Mouse (Mus musculus) lung, embryonic 16.5 days (tissue): ENCODE measurements at regions not wholly inside any gene's neighbourhood (a gene's known extent, or its start where the extent isn't known, plus 50 kb on each side); places are given as distances from the start of the nearest gene placed in this dataset.

Source experiments
- ATAC-seq: fragments of 200-750 bp; cut with Nextera tagmentation; 2 replicates; pipeline ENCODE4 v1.8.0; 2017; ENCODE audit warnings: low read depth, mild to moderate bottlenecking, moderate library complexity
- H3K27ac ChIP-seq: fragments of 300-500 bp; sonication (generic); 2 replicates; pipeline ENCODE4 v1.5.1; 2014; ENCODE audit warnings: mild to moderate bottlenecking, control low read depth, low read length
- H3K27me3 ChIP-seq: fragments of 300-500 bp; sonication (generic); 2 replicates; pipeline ENCODE4 v1.6.1; 2014; ENCODE audit warnings: low read depth, low read length, mixed read lengths; ENCODE audit not compliant: control insufficient read depth, insufficient read depth
- H3K36me3 ChIP-seq: fragments of 300-500 bp; sonication (generic); 2 replicates; pipeline ENCODE4 v1.6.1; 2014; ENCODE audit warnings: low read length; ENCODE audit not compliant: control insufficient read depth, insufficient read depth
- H3K4me1 ChIP-seq: fragments of 300-500 bp; sonication (generic); replicated peaks from 2 replicates; pipeline ENCODE4 v1.6.1; 2014; ENCODE audit warnings: low read length, mixed read lengths; ENCODE audit not compliant: control insufficient read depth, insufficient read depth
- H3K4me2 ChIP-seq: fragments of 300-500 bp; sonication (generic); 2 replicates; pipeline ENCODE4 v1.6.1; 2014; ENCODE audit warnings: low read depth, low read length, control low read depth
- H3K4me3 ChIP-seq: fragments of 300-500 bp; sonication (generic); 2 replicates; pipeline ENCODE4 v1.5.1; 2014; ENCODE audit warnings: mild to moderate bottlenecking, low read length, control low read depth
- H3K9ac ChIP-seq: fragments of 300-500 bp; sonication (generic); 2 replicates; pipeline ENCODE4 v1.6.1; 2014; ENCODE audit warnings: low read length, control low read depth
- H3K9me3 ChIP-seq: fragments of 300-500 bp; sonication (generic); 2 replicates; pipeline ENCODE4 v1.6.1; 2016; ENCODE audit warnings: low read length; ENCODE audit not compliant: control insufficient read depth
- WGBS: fragments of 180-500 bp; shearing (Covaris S2); extraction: QIAGEN DNeasy Blood & Tissue Kit; methylation state at CpG from one replicate; pipeline ENCODE4 v1.1.7; 2014; 5-methylcytosine and 5-hydroxymethylcytosine counted together

DNA sequence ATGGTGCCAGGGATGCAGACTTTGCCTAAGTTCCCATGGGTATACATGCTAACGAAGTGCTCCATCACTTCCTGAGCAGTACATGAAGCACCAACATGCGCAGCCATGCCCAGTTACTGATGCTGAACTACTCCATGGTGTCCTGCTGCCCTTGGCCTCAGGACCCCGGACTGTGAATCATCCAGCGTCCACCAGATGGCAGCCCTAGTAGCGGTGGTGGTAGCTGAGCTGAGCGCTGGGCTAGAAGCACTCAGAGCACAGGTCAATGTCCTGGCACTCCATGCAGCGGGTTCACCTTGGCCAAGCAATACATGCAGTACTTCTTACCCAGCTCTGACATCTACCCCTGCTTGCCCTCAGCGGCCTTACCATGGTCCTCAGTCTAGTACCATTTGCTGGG is 57.1 kb upstream of the Syn3 start:
- ATAC-seq, result no peak
- Histone ChIP-seq H3K4me1 (no peaks in the 10 kb centered on the region), H3K4me3 (no peak overlapping the region), H3K9ac (no peak overlapping the region), H3K27me3 (no peaks in the 10 kb centered on the region), H3K9me3 (no peaks in the 10 kb centered on the region), H3K27ac (no peak overlapping the region), H3K4me2 (no peak overlapping the region), H3K36me3 (no peaks in the 10 kb centered on the region)
- 57% methylated on average over 8 of the region's 8 CpGs for WGBS
